Mouse (Mus musculus) urinary bladder, postnatal 25 days (tissue): ENCODE data around the gene Serpinf2.
"Not testable (repeated sequence)": the region's sequence is repeated elsewhere in the genome, so short reads cannot be mapped to it uniquely, and the experiment has no call there.

Experiments used
- DNase-seq: peaks from one replicate; pipeline ENCODE4 v3.0.0; 2022; ENCODE audit warnings: low spot score

The Serpinf2 gene

GRCm38 (mm10) chr11:75459141-75459711 lies 19.8 kb upstream of the Serpinf2 start:
- DNase-seq = no peak

- no peak for DNase-seq
These were observed 19.2 kb upstream of the Serpinf2 start for GRCm38 (mm10) chr11:75458628-75459041.

- DNase-seq = no peak
These were observed 18.8 kb upstream of the Serpinf2 start for GRCm38 (mm10) chr11:75458169-75458568.

GRCm38 (mm10) chr11:75456440-75456871 lies 17.1 kb upstream of the Serpinf2 start:
- no peak for DNase-seq

GRCm38 (mm10) chr11:75455971-75456370 lies 16.6 kb upstream of the Serpinf2 start:
- DNase-seq = not testable (repeated sequence)

- DNase-seq = no peak
These were observed 15.8 kb upstream of the Serpinf2 start for GRCm38 (mm10) chr11:75455041-75455736.

- DNase-seq = peak; percentile 77
These were observed 14.9 kb upstream of the Serpinf2 start, which contains the start of gene Wdr81 for GRCm38 (mm10) chr11:75453991-75454930. Gene Wdr81, minus strand, starts transcription at chr11:75454717.

- no peak for DNase-seq
These were observed 13.6 kb upstream of the Serpinf2 start for GRCm38 (mm10) chr11:75452812-75453557.

- no peak for DNase-seq
These were observed 12.7 kb upstream of the Serpinf2 start for GRCm38 (mm10) chr11:75452081-75452480.

GRCm38 (mm10) chr11:75450936-75451335 lies 11.5 kb upstream of the Serpinf2 start:
- DNase-seq = no peak

- DNase-seq = no peak
These were observed 11.0 kb upstream of the Serpinf2 start for GRCm38 (mm10) chr11:75450304-75450908.

GRCm38 (mm10) chr11:75449695-75450094 lies 10.3 kb upstream of the Serpinf2 start:
- no peak for DNase-seq

GRCm38 (mm10) chr11:75448575-75448974 lies 9.2 kb upstream of the Serpinf2 start:
- DNase-seq = no peak

GRCm38 (mm10) chr11:75443711-75444110 lies 4.3 kb upstream of the Serpinf2 start:
- DNase-seq = no peak

GRCm38 (mm10) chr11:75441601-75442000 lies 2.2 kb upstream of the Serpinf2 start:
- no peak for DNase-seq

GRCm38 (mm10) chr11:75441034-75441433 lies 1.6 kb upstream of the Serpinf2 start:
- no peak for DNase-seq

- no peak for DNase-seq
These were observed 560 bp upstream of the Serpinf2 start for GRCm38 (mm10) chr11:75439951-75440350.

- DNase-seq = no peak
These were observed 587 bp downstream of the Serpinf2 start for GRCm38 (mm10) chr11:75438804-75439203.

GRCm38 (mm10) chr11:75438194-75438593 lies 1.2 kb downstream of the Serpinf2 start:
- DNase-seq = no peak

- DNase-seq = no peak
These were observed 5.3 kb downstream of the Serpinf2 start for GRCm38 (mm10) chr11:75434138-75434537.

- no peak for DNase-seq
These were observed 8.1 kb downstream of the Serpinf2 start for GRCm38 (mm10) chr11:75431307-75431706.
